Mouse (Mus musculus) limb, embryonic 14.5 days (tissue): Measurements from ENCODE around the gene Cebpa. TPM values are rescaled to one million over a fixed set of nuclear protein-coding genes. Genes with fewer than 3 reads are reported as not detected.

ENCODE experiments used
- ATAC-seq: fragments of 200-750 bp; cut with Nextera tagmentation; 2 replicates; pipeline ENCODE4 v1.8.0; 2017; ENCODE audit warnings: low read depth, moderate number of reproducible peaks, moderate TSS enrichment; ENCODE audit not compliant: low FRiP score
- DNase-seq: peaks from one replicate; pipeline ENCODE4 v3.0.0-alpha.2; 2015; ENCODE audit warnings: low spot score
- H3K27ac ChIP-seq: fragments of 300-500 bp; sonication (generic); replicated peaks from 2 replicates; pipeline ENCODE4 v1.5.1; 2014; ENCODE audit warnings: low read depth, mild to moderate bottlenecking, low read length, moderate library complexity, mixed read lengths
- H3K27me3 ChIP-seq: fragments of 300-500 bp; sonication (generic); 2 replicates; pipeline ENCODE4 v1.6.1; 2014; ENCODE audit warnings: low read length, mixed read lengths; ENCODE audit not compliant: control insufficient read depth, insufficient read depth
- H3K36me3 ChIP-seq: fragments of 300-500 bp; sonication (generic); 2 replicates; pipeline ENCODE4 v1.6.1; 2014; ENCODE audit warnings: mild to moderate bottlenecking, low read length, moderate library complexity, mixed read lengths; ENCODE audit not compliant: control insufficient read depth, insufficient read depth
- H3K4me1 ChIP-seq: fragments of 300-500 bp; sonication (generic); 2 replicates; pipeline ENCODE4 v1.6.1; 2014; ENCODE audit warnings: antibody characterized with exemption, low read length, mixed read lengths; ENCODE audit not compliant: control insufficient read depth, insufficient read depth
- H3K4me2 ChIP-seq: fragments of 300-500 bp; sonication (generic); replicated peaks from 2 replicates; pipeline ENCODE4 v1.6.1; 2014; ENCODE audit warnings: low read depth, mild to moderate bottlenecking, low read length, moderate library complexity; ENCODE audit not compliant: severe bottlenecking
- H3K4me3 ChIP-seq: fragments of 300-500 bp; sonication (generic); replicated peaks from 2 replicates; pipeline ENCODE4 v1.5.1; 2014; ENCODE audit warnings: low read length
- H3K9ac ChIP-seq: fragments of 300-500 bp; sonication (generic); 2 replicates; pipeline ENCODE4 v1.6.1; 2014; ENCODE audit warnings: mild to moderate bottlenecking, low read depth, low read length, moderate library complexity; ENCODE audit not compliant: severe bottlenecking
- H3K9me3 ChIP-seq: fragments of 300-500 bp; sonication (generic); 2 replicates; pipeline ENCODE4 v1.6.1; 2016; ENCODE audit warnings: low read length; ENCODE audit not compliant: control insufficient read depth
- POLR2A ChIP-seq: fragments of 200-500 bp; IDR thresholded peaks from 2 replicates; pipeline ENCODE4 v1.8.0; 2012; ENCODE audit warnings: inconsistent platforms, mild to moderate bottlenecking, moderate library complexity, borderline replicate concordance; ENCODE audit not compliant: insufficient read depth, insufficient read length; ENCODE audit errors: extremely low read depth
- WGBS: fragments of 180-500 bp; shearing (Covaris S2); extraction: QIAGEN DNeasy Blood & Tissue Kit; methylation state at CpG from one replicate; pipeline ENCODE4 v1.1.7; 2014; 5-methylcytosine and 5-hydroxymethylcytosine counted together
- polyA plus RNA-seq, 2 experiments: library from polyadenylated mRNA; depleted of rRNA in 1 of 2; stranded (reverse) in 1 of 2; unstranded in 1 of 2; fragments of >200 nt; fragmentation: Nextera tagmentation in 1 of 2; extraction: Ambion mirVana in 1 of 2; gene quantifications; 2 replicates each; pipeline versions ENCODE4 v1.2.1 to v1.2.3; 2012 to 2014

The Cebpa gene
- polyA plus RNA-seq, 2 experiments: 14.6 to 25.4 TPM

GRCm38 (mm10) chr7:35130059-35130738, 11.1 kb downstream of the Cebpa start:
- H3K27me3 ChIP-seq: no peaks in the 10 kb centered on the region
- no peak for TF ChIP-seq POLR2A
- no peaks in the 10 kb centered on the region for H3K4me1 ChIP-seq
- H3K36me3 ChIP-seq: no peaks in the 10 kb centered on the region
- no peak overlapping the region for H3K4me3 ChIP-seq
- no peak overlapping the region for H3K27ac ChIP-seq
- H3K9me3 ChIP-seq: no peaks in the 10 kb centered on the region
- 73% methylated on average over 12 of the region's 13 CpGs for WGBS
- H3K9ac ChIP-seq: no peak overlapping the region
- DNase-seq (no peak), ATAC-seq (no peak)
- no peak overlapping the region for H3K4me2 ChIP-seq

GRCm38 (mm10) chr7:35130888-35131287, 11.8 kb downstream of the Cebpa start:
- no peaks in the 10 kb centered on the region for H3K4me1 ChIP-seq

GRCm38 (mm10) chr7:35131601-35132000, 12.5 kb downstream of the Cebpa start:
- Histone ChIP-seq H3K27ac (no peak overlapping the region), H3K4me2 (no peak overlapping the region), H3K9me3 (no peaks in the 10 kb centered on the region), H3K36me3 (no peaks in the 10 kb centered on the region), H3K4me1 (no peaks in the 10 kb centered on the region), H3K4me3 (no peak overlapping the region), H3K9ac (no peak overlapping the region), H3K27me3 (no peaks in the 10 kb centered on the region)
- DNase-seq (no peak), ATAC-seq (no peak)
- WGBS: 96% methylated on average over 9 of the region's 9 CpGs
- TF ChIP-seq POLR2A: no peak

More at GRCm38 (mm10) chr7:35130888-35131287, 11.8 kb downstream of the Cebpa start:
- no peaks in the 10 kb centered on the region for H3K9me3 ChIP-seq
- no peak overlapping the region for H3K4me2 ChIP-seq
- no peak overlapping the region for H3K4me3 ChIP-seq
- no peaks in the 10 kb centered on the region for H3K27me3 ChIP-seq
- ATAC-seq: no peak
- H3K9ac ChIP-seq: no peak overlapping the region
- no peak for TF ChIP-seq POLR2A
- DNase-seq: no peak
- no peaks in the 10 kb centered on the region for H3K36me3 ChIP-seq
- H3K27ac ChIP-seq: no peak overlapping the region
- WGBS: 85% methylated on average over 5 of the region's 5 CpGs

- WGBS: 18% methylated on average over 5 of the region's 5 CpGs
- DNase-seq: no peak
- no peak for TF ChIP-seq POLR2A
- no peaks in the 10 kb centered on the region for H3K4me1 ChIP-seq
- no peak overlapping the region for H3K4me3 ChIP-seq
- no peak overlapping the region for H3K4me2 ChIP-seq
- no peak overlapping the region for H3K27ac ChIP-seq
- no peak overlapping the region for H3K9ac ChIP-seq
- no peaks in the 10 kb centered on the region for H3K27me3 ChIP-seq
- no peaks in the 10 kb centered on the region for H3K36me3 ChIP-seq
- no peak for ATAC-seq
- no peaks in the 10 kb centered on the region for H3K9me3 ChIP-seq
These were observed 15.5 kb downstream of the Cebpa start for GRCm38 (mm10) chr7:35134621-35135020.

- Histone ChIP-seq H3K36me3 (no peaks in the 10 kb centered on the region), H3K27ac (no peak overlapping the region), H3K4me3 (no peak overlapping the region), H3K4me1 (no peaks in the 10 kb centered on the region), H3K27me3 (no peaks in the 10 kb centered on the region), H3K4me2 (no peak overlapping the region), H3K9ac (no peak overlapping the region), H3K9me3 (no peaks in the 10 kb centered on the region)
- WGBS: 82% methylated on average over 1 of the region's 1 CpGs
- DNase-seq (no peak), ATAC-seq (no peak)
- no peak for TF ChIP-seq POLR2A
These were observed 18.4 kb downstream of the Cebpa start for GRCm38 (mm10) chr7:35137524-35137923.
